Mouse (Mus musculus) heart, adult 2 months (tissue): ENCODE data around the gene Gm37240.

Experiments
- CTCF ChIP-seq: fragments of 200-600 bp; IDR thresholded peaks from 2 replicates; pipeline ENCODE4 v1.8.1; 2022; ENCODE audit warnings: antibody characterized with exemption, mild to moderate bottlenecking, moderate library complexity
- POLR2A ChIP-seq: fragments of 200-500 bp; IDR thresholded peaks from 2 replicates; pipeline ENCODE4 v1.6.1; 2011; ENCODE audit warnings: mild to moderate bottlenecking, low read depth, low read length, control low read depth; ENCODE audit not compliant: insufficient read depth

DNA sequence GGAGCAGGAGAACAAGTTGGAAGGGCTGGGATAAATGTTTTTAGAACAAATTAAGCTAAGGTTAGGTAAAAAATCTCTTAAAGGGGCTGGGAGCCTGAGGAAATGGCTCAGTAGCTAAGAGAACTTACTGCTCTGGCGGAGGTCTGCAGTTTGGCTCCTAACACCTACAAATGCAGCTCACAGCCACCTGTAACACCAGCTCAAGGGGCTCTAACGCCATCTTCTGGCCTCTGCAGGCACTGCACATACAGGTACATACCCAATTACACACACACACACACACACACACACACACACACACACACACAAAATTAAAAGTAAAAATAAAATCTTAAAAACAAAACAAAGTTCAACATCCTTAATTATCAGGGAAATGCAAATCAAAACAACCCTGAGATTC is 1174.4 kb downstream of the Gm37240 start:
- TF ChIP-seq POLR2A (no peak), CTCF (no peak)
